Mouse (Mus musculus) limb, embryonic 14.5 days (tissue): Measurements from ENCODE around the gene Chrdl2. TPM values are rescaled to one million over a fixed set of nuclear protein-coding genes. Genes with fewer than 3 reads are reported as not detected.
A peak's percentile ranks its signal among the peaks of the same experiment; 100 is the strongest.
"Not testable (repeated sequence)": the region's sequence is repeated elsewhere in the genome, so short reads cannot be mapped to it uniquely, and the experiment has no call there.

ENCODE experiments used
- ATAC-seq: fragments of 200-750 bp; cut with Nextera tagmentation; 2 replicates; pipeline ENCODE4 v1.8.0; 2017; ENCODE audit warnings: low read depth, moderate number of reproducible peaks, moderate TSS enrichment; ENCODE audit not compliant: low FRiP score
- DNase-seq: peaks from one replicate; pipeline ENCODE4 v3.0.0-alpha.2; 2015; ENCODE audit warnings: low spot score
- H3K27ac ChIP-seq: fragments of 300-500 bp; sonication (generic); replicated peaks from 2 replicates; pipeline ENCODE4 v1.5.1; 2014; ENCODE audit warnings: low read depth, mild to moderate bottlenecking, low read length, moderate library complexity, mixed read lengths
- H3K27me3 ChIP-seq: fragments of 300-500 bp; sonication (generic); 2 replicates; pipeline ENCODE4 v1.6.1; 2014; ENCODE audit warnings: low read length, mixed read lengths; ENCODE audit not compliant: control insufficient read depth, insufficient read depth
- H3K36me3 ChIP-seq: fragments of 300-500 bp; sonication (generic); 2 replicates; pipeline ENCODE4 v1.6.1; 2014; ENCODE audit warnings: mild to moderate bottlenecking, low read length, moderate library complexity, mixed read lengths; ENCODE audit not compliant: control insufficient read depth, insufficient read depth
- H3K4me1 ChIP-seq: fragments of 300-500 bp; sonication (generic); 2 replicates; pipeline ENCODE4 v1.6.1; 2014; ENCODE audit warnings: antibody characterized with exemption, low read length, mixed read lengths; ENCODE audit not compliant: control insufficient read depth, insufficient read depth
- H3K4me2 ChIP-seq: fragments of 300-500 bp; sonication (generic); replicated peaks from 2 replicates; pipeline ENCODE4 v1.6.1; 2014; ENCODE audit warnings: low read depth, mild to moderate bottlenecking, low read length, moderate library complexity; ENCODE audit not compliant: severe bottlenecking
- H3K4me3 ChIP-seq: fragments of 300-500 bp; sonication (generic); replicated peaks from 2 replicates; pipeline ENCODE4 v1.5.1; 2014; ENCODE audit warnings: low read length
- H3K9ac ChIP-seq: fragments of 300-500 bp; sonication (generic); 2 replicates; pipeline ENCODE4 v1.6.1; 2014; ENCODE audit warnings: mild to moderate bottlenecking, low read depth, low read length, moderate library complexity; ENCODE audit not compliant: severe bottlenecking
- H3K9me3 ChIP-seq: fragments of 300-500 bp; sonication (generic); 2 replicates; pipeline ENCODE4 v1.6.1; 2016; ENCODE audit warnings: low read length; ENCODE audit not compliant: control insufficient read depth
- POLR2A ChIP-seq: fragments of 200-500 bp; IDR thresholded peaks from 2 replicates; pipeline ENCODE4 v1.8.0; 2012; ENCODE audit warnings: inconsistent platforms, mild to moderate bottlenecking, moderate library complexity, borderline replicate concordance; ENCODE audit not compliant: insufficient read depth, insufficient read length; ENCODE audit errors: extremely low read depth
- WGBS: fragments of 180-500 bp; shearing (Covaris S2); extraction: QIAGEN DNeasy Blood & Tissue Kit; methylation state at CpG from one replicate; pipeline ENCODE4 v1.1.7; 2014; 5-methylcytosine and 5-hydroxymethylcytosine counted together
- polyA plus RNA-seq, 2 experiments: library from polyadenylated mRNA; depleted of rRNA in 1 of 2; stranded (reverse) in 1 of 2; unstranded in 1 of 2; fragments of >200 nt; fragmentation: Nextera tagmentation in 1 of 2; extraction: Ambion mirVana in 1 of 2; gene quantifications; 2 replicates each; pipeline versions ENCODE4 v1.2.1 to v1.2.3; 2012 to 2014

Chrdl2 gene
- polyA plus RNA-seq (2012; rRNA removed) (4.0 and 4.6 TPM in 2 replicates), polyA plus RNA-seq (2014; fragmentation: Nextera tagmentation; extraction: Ambion mirVana) (2.1 and 2.6 TPM in 2 replicates)

GRCm38 (mm10) chr7:100005790-100006189 lies at the start of gene Chrdl2:
TSS of gene Chrdl2 (plus strand) at chr7:100006172.
- Histone ChIP-seq H3K4me3 (peak within 1 kb of the TSS; percentile 45), H3K4me2 (peak within 1 kb of the TSS; percentile 94), H3K27ac (no peak within 1 kb of the TSS), H3K4me1 (0 out of 2 replicates have a peak, but pooled peaks cover 8% of the 10 kb centered on the region), H3K9me3 (no peaks in the 10 kb centered on the region), H3K27me3 (peaks cover 43% of the 10 kb centered on the region), H3K36me3 (no peaks in the 10 kb centered on the region), H3K9ac (peak within 1 kb of the TSS; percentile 52)
- DNase-seq (peak; percentile 55), ATAC-seq (peak; percentile 88)
- WGBS = 7% methylated on average over 10 of the region's 44 CpGs
- no peak for TF ChIP-seq POLR2A

- Histone ChIP-seq H3K4me2 (no peak overlapping the region), H3K9ac (no peak overlapping the region), H3K27me3 (no peaks in the 10 kb centered on the region), H3K4me3 (no peak overlapping the region), H3K4me1 (peaks cover 8% of the 10 kb centered on the region; the same call in 1 of the 2 replicates), H3K9me3 (no peaks in the 10 kb centered on the region), H3K27ac (no peak overlapping the region), H3K36me3 (peaks cover 8% of the 10 kb centered on the region)
- no peak for TF ChIP-seq POLR2A
- DNase-seq (no peak), ATAC-seq (no peak)
- WGBS = 75% methylated on average over 12 of the region's 12 CpGs
These were observed 48.6 kb upstream of the Chrdl2 start for GRCm38 (mm10) chr7:99957226-99957965.

- not testable (repeated sequence) for DNase-seq, H3K36me3 ChIP-seq, H3K4me3 ChIP-seq, ATAC-seq, H3K27ac ChIP-seq, H3K9me3 ChIP-seq, H3K27me3 ChIP-seq, H3K4me2 ChIP-seq, H3K9ac ChIP-seq
- peaks cover 16% of the 10 kb centered on the region for H3K4me1 ChIP-seq
- WGBS = 80% methylated on average over 2 of the region's 2 CpGs
These were observed 45.4 kb upstream of the Chrdl2 start for GRCm38 (mm10) chr7:99960571-99960970.

GRCm38 (mm10) chr7:99961518-99961917 lies 44.5 kb upstream of the Chrdl2 start:
- peaks cover 23% of the 10 kb centered on the region for H3K4me1 ChIP-seq
- H3K27ac ChIP-seq = no peak overlapping the region
- ATAC-seq (no peak), DNase-seq (no peak)
- H3K4me3 ChIP-seq = no peak overlapping the region
- no peaks in the 10 kb centered on the region for H3K36me3 ChIP-seq
- H3K4me2 ChIP-seq = no peak overlapping the region
- no peak for TF ChIP-seq POLR2A
- WGBS = 95% methylated on average over 2 of the region's 2 CpGs
- no peaks in the 10 kb centered on the region for H3K9me3 ChIP-seq
- no peak overlapping the region for H3K9ac ChIP-seq
- H3K27me3 ChIP-seq = no peaks in the 10 kb centered on the region

- no peak overlapping the region for H3K9ac ChIP-seq
- 58% methylated on average over 8 of the region's 8 CpGs for WGBS
- no peak for TF ChIP-seq POLR2A
These were observed 43.3 kb upstream of the Chrdl2 start for GRCm38 (mm10) chr7:99962536-99963236.

More at GRCm38 (mm10) chr7:99962536-99963236, 43.3 kb upstream of the Chrdl2 start:
- ATAC-seq (no peak), DNase-seq (no peak)
- Histone ChIP-seq H3K4me2 (no peak overlapping the region), H3K27ac (0 out of 2 replicates have a peak overlapping the region, but pooled peaks have one; percentile 2), H3K36me3 (no peaks in the 10 kb centered on the region), H3K27me3 (no peaks in the 10 kb centered on the region), H3K9me3 (no peaks in the 10 kb centered on the region), H3K4me3 (no peak overlapping the region), H3K4me1 (peaks cover 27% of the 10 kb centered on the region)
